Mouse (Mus musculus): ENCODE data around the gene 1700011L22Rik. TPM values are rescaled to one million over a fixed set of nuclear protein-coding genes. Genes with fewer than 3 reads are reported as not detected.

1700011L22Rik gene
- polyA plus RNA-seq, 1 experiment from 2014 or later: not detected

GRCm38 (mm10) chr8:79173606-79174005, 74.8 kb downstream of the 1700011L22Rik start:
- Histone ChIP-seq H3K27me3 (ENCODE audit: control insufficient read depth, insufficient read depth, low read depth, low read length) (no peaks in the 10 kb centered on the region), H3K36me3 (ENCODE audit: control insufficient read depth, insufficient read depth, low read length) (0 out of 2 replicates have a peak, but pooled peaks cover 5% of the 10 kb centered on the region), H3K9ac (ENCODE audit: low read depth, low read length) (no peak overlapping the region), H3K9me3 (replicated peaks; ENCODE audit: control insufficient read depth, low read length, poor library complexity, severe bottlenecking) (no peaks in the 10 kb centered on the region), H3K4me3 (ENCODE audit: low read depth, low read length) (no peak overlapping the region), H3K27ac (ENCODE audit: low read length) (no peak overlapping the region), H3K4me1 (ENCODE audit: control insufficient read depth, insufficient read depth, low read length) (no peaks in the 10 kb centered on the region; the same call in 1 of the 2 replicates), H3K4me2 (ENCODE audit: low read length) (no peak overlapping the region)
- WGBS: 64% methylated on average over 4 of the region's 4 CpGs
- peak; percentile 46; the same call in 1 of the 2 replicates for ATAC-seq

- no peak overlapping the region for H3K4me3 ChIP-seq (ENCODE audit: low read depth, low read length)
- H3K27ac ChIP-seq (ENCODE audit: low read length): no peak overlapping the region
- no peak overlapping the region for H3K9ac ChIP-seq (ENCODE audit: low read depth, low read length)
- no peaks in the 10 kb centered on the region for H3K9me3 ChIP-seq (replicated peaks; ENCODE audit: control insufficient read depth, low read length, poor library complexity, severe bottlenecking)
- no peaks in the 10 kb centered on the region for H3K27me3 ChIP-seq (ENCODE audit: control insufficient read depth, insufficient read depth, low read depth, low read length)
- H3K36me3 ChIP-seq (ENCODE audit: control insufficient read depth, insufficient read depth, low read length): 0 out of 2 replicates have a peak, but pooled peaks cover 2% of the 10 kb centered on the region
- H3K4me1 ChIP-seq (ENCODE audit: control insufficient read depth, insufficient read depth, low read length): peaks cover 2% of the 10 kb centered on the region; the same call in 1 of the 2 replicates
- WGBS: 97% methylated on average over 3 of the region's 3 CpGs
- no peak overlapping the region for H3K4me2 ChIP-seq (ENCODE audit: low read length)
- ATAC-seq: no peak
Measured at GRCm38 (mm10) chr8:79165276-79165675, 83.1 kb downstream of the 1700011L22Rik start.

GRCm38 (mm10) chr8:79164336-79164735, 84.0 kb downstream of the 1700011L22Rik start:
- H3K27me3 ChIP-seq (ENCODE audit: control insufficient read depth, insufficient read depth, low read depth, low read length): no peaks in the 10 kb centered on the region
- no peak overlapping the region for H3K4me3 ChIP-seq (ENCODE audit: low read depth, low read length)
- no peak overlapping the region for H3K4me2 ChIP-seq (ENCODE audit: low read length)
- H3K9me3 ChIP-seq (replicated peaks; ENCODE audit: control insufficient read depth, low read length, poor library complexity, severe bottlenecking): no peaks in the 10 kb centered on the region
- H3K9ac ChIP-seq (ENCODE audit: low read depth, low read length): no peak overlapping the region
- peaks cover 2% of the 10 kb centered on the region; the same call in 1 of the 2 replicates for H3K4me1 ChIP-seq (ENCODE audit: control insufficient read depth, insufficient read depth, low read length)
- H3K36me3 ChIP-seq (ENCODE audit: control insufficient read depth, insufficient read depth, low read length): 0 out of 2 replicates have a peak, but pooled peaks cover 2% of the 10 kb centered on the region
- H3K27ac ChIP-seq (ENCODE audit: low read length): no peak overlapping the region
- no peak for ATAC-seq
- 26% methylated on average over 1 of the region's 1 CpGs for WGBS

- H3K9ac ChIP-seq (ENCODE audit: low read depth, low read length): no peak overlapping the region
Measured at GRCm38 (mm10) chr8:79162533-79163308, 85.6 kb downstream of the 1700011L22Rik start.

GRCm38 (mm10) chr8:79161172-79161778, 87.1 kb downstream of the 1700011L22Rik start:
- Histone ChIP-seq H3K36me3 (ENCODE audit: control insufficient read depth, insufficient read depth, low read length) (peaks cover 8% of the 10 kb centered on the region), H3K9me3 (replicated peaks; ENCODE audit: control insufficient read depth, low read length, poor library complexity, severe bottlenecking) (no peaks in the 10 kb centered on the region), H3K27ac (ENCODE audit: low read length) (no peak overlapping the region), H3K4me2 (ENCODE audit: low read length) (no peak overlapping the region), H3K4me1 (ENCODE audit: control insufficient read depth, insufficient read depth, low read length) (peaks cover 2% of the 10 kb centered on the region; the same call in 1 of the 2 replicates), H3K27me3 (ENCODE audit: control insufficient read depth, insufficient read depth, low read depth, low read length) (no peaks in the 10 kb centered on the region), H3K9ac (ENCODE audit: low read depth, low read length) (no peak overlapping the region), H3K4me3 (ENCODE audit: low read depth, low read length) (no peak overlapping the region)
- 92% methylated on average over 4 of the region's 4 CpGs for WGBS
- ATAC-seq: no peak

More at GRCm38 (mm10) chr8:79162533-79163308, 85.6 kb downstream of the 1700011L22Rik start:
- Histone ChIP-seq H3K36me3 (ENCODE audit: control insufficient read depth, insufficient read depth, low read length) (peaks cover 5% of the 10 kb centered on the region; the same call in 1 of the 2 replicates), H3K9me3 (replicated peaks; ENCODE audit: control insufficient read depth, low read length, poor library complexity, severe bottlenecking) (no peaks in the 10 kb centered on the region), H3K4me2 (ENCODE audit: low read length) (no peak overlapping the region), H3K27ac (ENCODE audit: low read length) (no peak overlapping the region), H3K4me1 (ENCODE audit: control insufficient read depth, insufficient read depth, low read length) (peaks cover 2% of the 10 kb centered on the region; the same call in 1 of the 2 replicates), H3K27me3 (ENCODE audit: control insufficient read depth, insufficient read depth, low read depth, low read length) (no peaks in the 10 kb centered on the region), H3K4me3 (ENCODE audit: low read depth, low read length) (no peak overlapping the region)
- 0 out of 2 replicates have a peak, but pooled peaks have one; percentile 52 for ATAC-seq
- 65% methylated on average over 10 of the region's 10 CpGs for WGBS

Other genes with a start within 250 kb of the 1700011L22Rik start
- gene Zfp827, start 220.1 kb downstream of the 1700011L22Rik start, polyA plus RNA-seq (2015; fragmentation: Nextera tagmentation; extraction: Ambion mirVana): 11.6 and 13.8 TPM in 2 replicates
- 19.5 and 19.6 TPM in 2 replicates for gene Mmaa, start 46.4 kb upstream of the 1700011L22Rik start, polyA plus RNA-seq (2015; fragmentation: Nextera tagmentation; extraction: Ambion mirVana)
- gene Smad1, start 150.9 kb upstream of the 1700011L22Rik start, polyA plus RNA-seq (2015; fragmentation: Nextera tagmentation; extraction: Ambion mirVana): 58.7 and 66.6 TPM in 2 replicates